Mouse (Mus musculus): Measurements from ENCODE around the gene Cbx5. TPM values are rescaled to one million over a fixed set of nuclear protein-coding genes. Genes with fewer than 3 reads are reported as not detected.

Cbx5 gene
- polyA plus RNA-seq, 1 experiment = 15.7 TPM

DNA sequence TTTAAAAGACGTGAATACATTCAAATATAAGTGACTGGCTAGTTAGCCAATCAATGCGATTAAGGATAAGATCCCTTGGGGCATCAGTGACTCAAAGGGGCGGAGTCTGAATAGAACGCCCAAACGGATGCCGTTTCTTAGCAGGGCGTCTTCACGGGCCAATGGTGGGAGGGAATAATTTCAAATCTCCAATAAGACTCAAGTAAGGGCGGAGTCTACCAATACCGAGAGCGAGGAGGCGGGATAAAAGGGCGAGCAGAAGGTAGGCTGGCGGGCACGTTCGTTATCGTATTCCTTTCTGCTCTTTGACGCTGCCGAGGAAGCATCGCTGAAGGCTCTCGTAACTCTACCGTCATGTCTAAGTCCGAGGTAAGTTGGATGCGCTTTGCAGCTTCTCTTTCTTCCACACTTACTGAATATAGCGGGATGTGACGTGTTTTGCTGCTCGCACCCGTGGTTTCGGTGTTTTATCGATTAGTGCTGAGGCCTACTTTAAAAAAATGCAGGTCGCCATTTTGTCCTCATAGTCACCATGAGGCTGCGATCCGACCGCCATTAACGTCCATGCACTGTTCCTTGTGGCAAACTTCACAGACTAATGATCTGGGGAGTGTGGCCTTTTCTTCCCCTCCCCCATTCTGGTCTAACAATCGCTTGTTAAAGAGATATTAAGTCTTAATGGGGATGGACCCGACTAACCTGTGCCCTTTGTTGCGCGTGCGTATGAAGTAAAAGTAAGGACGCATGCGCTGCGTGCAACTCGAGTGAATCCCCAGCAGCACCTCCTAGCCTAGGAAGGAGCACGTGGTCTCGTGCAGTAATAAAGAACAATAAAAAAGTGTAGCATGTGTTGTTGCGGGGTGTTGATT, 778 bp upstream of the Cbx5 start, which contains the start of gene Hnrnpa1:
Gene Hnrnpa1 (plus strand): TSS at position 273 of the 869 bp plus-strand sequence.
- Histone ChIP-seq H3K4me3 (ENCODE audit: control insufficient read depth, low read depth, low read length) (peak within 1 kb of the TSS; percentile 99), H3K27me3 (ENCODE audit: control insufficient read depth, insufficient read depth, low read length) (no peaks in the 10 kb centered on the region), H3K27ac (ENCODE audit: control insufficient read depth, insufficient read depth, low read depth, low read length) (peak within 1 kb of the TSS; percentile 99), H3K36me3 (ENCODE audit: control insufficient read depth, insufficient read depth, low read length) (peaks cover 3% of the 10 kb centered on the region), H3K4me1 (ENCODE audit: control insufficient read depth, insufficient read depth, low read length) (no peaks in the 10 kb centered on the region)
- TF ChIP-seq CTCF (IDR thresholded peaks at IDR 0.05; ENCODE audit: control insufficient read depth, insufficient read depth, insufficient replicate concordance, low read depth, low read length) = no peak
- peak; percentile 95 for TF ChIP-seq POLR2A (IDR thresholded peaks at IDR 0.05; ENCODE audit: control insufficient read depth, low read depth, low read length)

- Histone ChIP-seq H3K27ac (ENCODE audit: control insufficient read depth, insufficient read depth, low read depth, low read length) (peak overlapping the region; percentile 99), H3K4me1 (ENCODE audit: control insufficient read depth, insufficient read depth, low read length) (no peaks in the 10 kb centered on the region), H3K4me3 (ENCODE audit: control insufficient read depth, low read depth, low read length) (peak overlapping the region; percentile 99), H3K27me3 (ENCODE audit: control insufficient read depth, insufficient read depth, low read length) (no peaks in the 10 kb centered on the region), H3K36me3 (ENCODE audit: control insufficient read depth, insufficient read depth, low read length) (peaks cover 2% of the 10 kb centered on the region)
- TF ChIP-seq POLR2A (IDR thresholded peaks at IDR 0.05; ENCODE audit: control insufficient read depth, low read depth, low read length) = no peak
- no peak for TF ChIP-seq CTCF (IDR thresholded peaks at IDR 0.05; ENCODE audit: control insufficient read depth, insufficient read depth, insufficient replicate concordance, low read depth, low read length)
Measured at GRCm38 (mm10) chr15:103239130-103239684, 409 bp downstream of the Cbx5 start.

GRCm38 (mm10) chr15:103237295-103237694, 2.3 kb downstream of the Cbx5 start:
- H3K4me3 ChIP-seq (ENCODE audit: control insufficient read depth, low read depth, low read length) = no peak overlapping the region
- no peaks in the 10 kb centered on the region; the same call in 1 of the 2 replicates for H3K36me3 ChIP-seq (ENCODE audit: control insufficient read depth, insufficient read depth, low read length)
- no peaks in the 10 kb centered on the region for H3K27me3 ChIP-seq (ENCODE audit: control insufficient read depth, insufficient read depth, low read length)
- H3K27ac ChIP-seq (ENCODE audit: control insufficient read depth, insufficient read depth, low read depth, low read length) = no peak overlapping the region
- H3K4me1 ChIP-seq (ENCODE audit: control insufficient read depth, insufficient read depth, low read length) = no peaks in the 10 kb centered on the region
- no peak for TF ChIP-seq POLR2A (IDR thresholded peaks at IDR 0.05; ENCODE audit: control insufficient read depth, low read depth, low read length)
- no peak for TF ChIP-seq CTCF (IDR thresholded peaks at IDR 0.05; ENCODE audit: control insufficient read depth, insufficient read depth, insufficient replicate concordance, low read depth, low read length)

GRCm38 (mm10) chr15:103233119-103233518, 6.5 kb downstream of the Cbx5 start:
- no peak overlapping the region for H3K27ac ChIP-seq (ENCODE audit: control insufficient read depth, insufficient read depth, low read depth, low read length)
- no peak for TF ChIP-seq POLR2A (IDR thresholded peaks at IDR 0.05; ENCODE audit: control insufficient read depth, low read depth, low read length)
- no peak overlapping the region for H3K4me3 ChIP-seq (ENCODE audit: control insufficient read depth, low read depth, low read length)

DNA sequence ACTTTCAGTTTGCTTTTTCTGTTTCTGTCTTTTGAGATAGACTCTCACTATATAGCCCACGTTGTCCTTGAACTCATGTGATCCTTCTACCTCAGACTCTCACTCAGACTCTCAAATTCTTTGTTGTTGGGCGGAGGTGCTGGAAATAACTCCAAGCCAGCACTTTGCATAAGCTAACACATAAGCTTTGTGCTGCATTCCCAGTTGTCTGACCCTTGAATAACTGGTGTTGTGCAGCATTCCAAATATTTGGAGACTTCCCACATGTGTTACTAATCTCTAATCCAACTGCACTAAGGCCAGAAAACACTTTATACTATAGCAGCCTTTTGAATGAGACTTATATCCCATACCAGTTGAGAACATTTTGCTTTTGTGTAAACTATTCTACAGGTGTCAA, 10.7 kb downstream of the Cbx5 start:
- no peak overlapping the region for H3K4me3 ChIP-seq (ENCODE audit: control insufficient read depth, low read depth, low read length)
- H3K4me1 ChIP-seq (ENCODE audit: control insufficient read depth, insufficient read depth, low read length) = no peaks in the 10 kb centered on the region
- no peaks in the 10 kb centered on the region for H3K27me3 ChIP-seq (ENCODE audit: control insufficient read depth, insufficient read depth, low read length)
- H3K27ac ChIP-seq (ENCODE audit: control insufficient read depth, insufficient read depth, low read depth, low read length) = peak overlapping the region; percentile 49; the same call in 1 of the 2 replicates
- TF ChIP-seq POLR2A (IDR thresholded peaks at IDR 0.05; ENCODE audit: control insufficient read depth, low read depth, low read length) = no peak
- TF ChIP-seq CTCF (IDR thresholded peaks at IDR 0.05; ENCODE audit: control insufficient read depth, insufficient read depth, insufficient replicate concordance, low read depth, low read length) = no peak
- no peaks in the 10 kb centered on the region for H3K36me3 ChIP-seq (ENCODE audit: control insufficient read depth, insufficient read depth, low read length)

More at GRCm38 (mm10) chr15:103233119-103233518, 6.5 kb downstream of the Cbx5 start:
- Histone ChIP-seq H3K27me3 (ENCODE audit: control insufficient read depth, insufficient read depth, low read length) (no peaks in the 10 kb centered on the region), H3K4me1 (ENCODE audit: control insufficient read depth, insufficient read depth, low read length) (no peaks in the 10 kb centered on the region), H3K36me3 (ENCODE audit: control insufficient read depth, insufficient read depth, low read length) (no peaks in the 10 kb centered on the region)

DNA sequence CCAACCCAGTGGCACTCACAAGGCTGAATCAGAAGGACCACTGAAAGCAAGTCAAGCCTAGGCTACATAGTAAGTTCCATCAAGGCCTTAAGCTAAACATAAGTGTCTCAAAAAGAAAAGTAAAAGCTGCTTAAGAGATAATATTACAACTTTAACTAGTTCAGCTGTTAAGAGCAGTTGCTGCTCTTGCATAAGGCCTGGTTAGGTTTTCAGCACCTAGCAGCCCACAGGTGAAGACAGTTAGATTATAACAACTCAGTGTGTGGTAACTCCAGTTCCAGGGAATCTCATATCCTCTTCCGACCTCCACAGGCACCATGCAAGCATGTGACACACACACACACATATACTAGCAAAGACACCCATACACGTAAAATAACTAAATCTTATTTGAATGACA, 12.0 kb downstream of the Cbx5 start:
- TF ChIP-seq CTCF (IDR thresholded peaks at IDR 0.05; ENCODE audit: control insufficient read depth, insufficient read depth, insufficient replicate concordance, low read depth, low read length) (no peak), POLR2A (IDR thresholded peaks at IDR 0.05; ENCODE audit: control insufficient read depth, low read depth, low read length) (no peak)
- H3K4me3 ChIP-seq (ENCODE audit: control insufficient read depth, low read depth, low read length) = no peak overlapping the region
- no peaks in the 10 kb centered on the region for H3K36me3 ChIP-seq (ENCODE audit: control insufficient read depth, insufficient read depth, low read length)
- H3K27me3 ChIP-seq (ENCODE audit: control insufficient read depth, insufficient read depth, low read length) = no peaks in the 10 kb centered on the region
- H3K27ac ChIP-seq (ENCODE audit: control insufficient read depth, insufficient read depth, low read depth, low read length) = peak overlapping the region; percentile 77
- no peaks in the 10 kb centered on the region for H3K4me1 ChIP-seq (ENCODE audit: control insufficient read depth, insufficient read depth, low read length)

DNA sequence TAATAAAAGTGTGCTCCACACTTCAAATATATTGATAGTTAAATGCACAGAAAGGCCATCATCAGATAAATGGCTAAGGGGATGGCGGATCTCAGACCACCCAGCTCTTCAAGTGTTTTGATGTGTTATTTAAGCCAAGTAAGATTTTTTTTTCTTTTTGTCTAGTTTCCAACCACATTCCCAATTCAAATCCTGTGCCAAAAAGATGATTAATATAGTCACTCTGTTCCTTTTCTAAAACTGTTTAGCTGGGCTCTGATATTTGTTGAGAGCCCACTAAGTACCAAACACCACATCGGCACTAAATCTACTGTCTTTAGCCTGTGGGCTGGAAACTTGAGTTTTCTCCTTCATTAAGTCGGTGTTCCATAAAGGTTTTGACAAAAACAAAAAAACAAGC, 12.6 kb downstream of the Cbx5 start:
- Histone ChIP-seq H3K36me3 (ENCODE audit: control insufficient read depth, insufficient read depth, low read length) (no peaks in the 10 kb centered on the region), H3K4me3 (ENCODE audit: control insufficient read depth, low read depth, low read length) (no peak overlapping the region), H3K27me3 (ENCODE audit: control insufficient read depth, insufficient read depth, low read length) (no peaks in the 10 kb centered on the region), H3K4me1 (ENCODE audit: control insufficient read depth, insufficient read depth, low read length) (no peaks in the 10 kb centered on the region), H3K27ac (ENCODE audit: control insufficient read depth, insufficient read depth, low read depth, low read length) (peak overlapping the region; percentile 77)
- TF ChIP-seq POLR2A (IDR thresholded peaks at IDR 0.05; ENCODE audit: control insufficient read depth, low read depth, low read length) = no peak
- TF ChIP-seq CTCF (IDR thresholded peaks at IDR 0.05; ENCODE audit: control insufficient read depth, insufficient read depth, insufficient replicate concordance, low read depth, low read length) = no peak

Data from testis, adult 2 months (tissue).